Mouse (Mus musculus): ENCODE results near the gene Rorc. TPM values are rescaled to one million over a fixed set of nuclear protein-coding genes. Genes with fewer than 3 reads are reported as not detected.

The Rorc gene
- polyA plus RNA-seq, 1 experiment from 2014 or later: 5.4 TPM

DNA sequence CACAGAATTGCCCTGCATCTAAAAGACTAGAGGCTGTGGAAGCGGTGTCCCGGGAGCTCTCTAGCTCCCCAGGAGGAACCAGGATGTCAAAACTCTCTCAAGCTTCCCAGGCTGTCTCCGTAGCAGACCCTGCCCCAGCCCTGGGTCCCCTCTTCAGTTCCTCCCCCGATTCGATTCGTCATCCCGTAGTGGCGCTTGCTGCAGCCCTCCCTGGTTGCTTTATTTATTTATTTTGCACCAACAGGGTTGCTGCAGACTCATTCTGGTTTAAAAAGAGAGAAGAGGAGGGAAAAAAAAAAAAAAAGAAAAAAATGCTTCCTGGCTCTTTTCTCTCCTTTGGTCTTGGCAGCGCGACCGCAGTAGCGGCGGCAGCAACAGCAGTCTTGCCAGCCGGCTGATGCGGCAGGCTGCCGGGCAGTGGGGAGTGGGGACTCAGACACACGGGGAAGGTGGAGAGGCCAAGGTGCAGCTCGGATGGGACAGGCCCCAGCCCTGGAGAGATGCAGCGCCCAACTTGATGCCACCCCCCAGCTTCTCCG lies 26.4 kb downstream of the Rorc start:
- H3K9me3 ChIP-seq (ENCODE audit: low read length): no peaks in the 10 kb centered on the region
- peaks cover 36% of the 10 kb centered on the region for H3K27me3 ChIP-seq (ENCODE audit: insufficient read depth, low read length)
- H3K9ac ChIP-seq (replicated peaks): no peak overlapping the region
- DNase-seq (no peak), ATAC-seq (no peak)
- H3K27ac ChIP-seq (ENCODE audit: low read depth): no peak overlapping the region
- no peak overlapping the region for H3K4me3 ChIP-seq (ENCODE audit: low read depth, low read length)
- H3K36me3 ChIP-seq (replicated peaks; ENCODE audit: insufficient read depth, low read length): no peaks in the 10 kb centered on the region
- H3K4me2 ChIP-seq (ENCODE audit: low read depth, low read length): peak overlapping the region; percentile 33
- TF ChIP-seq CTCF (IDR thresholded peaks at IDR 0.05; ENCODE audit: low read depth) (no peak), EP300 (IDR thresholded peaks at IDR 0.05; ENCODE audit: low read depth) (no peak)
- 4% methylated on average over 20 of the region's 20 CpGs for WGBS (ENCODE audit: insufficient replicate concordance)
- no peaks in the 10 kb centered on the region for H3K4me1 ChIP-seq (ENCODE audit: insufficient read depth)

DNA sequence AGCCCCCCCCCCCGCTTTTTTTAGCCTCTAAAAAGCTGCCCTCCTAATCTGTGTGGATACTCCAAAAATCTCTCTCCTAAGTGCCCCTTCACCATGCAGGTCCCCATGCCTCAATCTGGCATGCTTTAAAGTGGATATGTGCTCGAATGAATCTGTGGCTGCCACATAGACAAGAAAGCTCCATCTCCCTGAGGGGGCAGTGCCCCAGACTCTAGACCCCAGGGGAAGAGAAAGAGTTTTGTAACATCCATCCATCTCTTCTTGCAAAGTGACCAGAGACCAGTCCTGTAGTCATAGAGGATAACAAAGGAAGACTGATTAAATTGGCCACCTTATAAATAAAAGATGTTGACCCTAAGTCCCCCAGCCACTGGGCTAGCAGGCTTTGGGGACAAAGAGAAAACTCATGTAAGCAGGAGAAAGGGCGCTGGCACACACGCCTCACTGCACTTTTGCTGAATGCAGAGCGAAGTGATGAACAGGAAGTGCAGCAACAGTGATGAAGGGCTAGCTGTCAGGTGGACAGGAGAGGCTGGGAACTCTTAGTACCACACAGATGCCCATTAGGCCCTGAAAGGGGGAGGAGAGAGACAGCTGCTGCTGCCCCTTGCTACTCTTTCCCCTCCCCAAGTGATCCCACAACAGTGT lies 27.2 kb downstream of the Rorc start:
- Histone ChIP-seq H3K9ac (replicated peaks) (no peak overlapping the region), H3K4me3 (ENCODE audit: low read depth, low read length) (no peak overlapping the region), H3K27ac (ENCODE audit: low read depth) (no peak overlapping the region), H3K4me2 (ENCODE audit: low read depth, low read length) (no peak overlapping the region), H3K36me3 (replicated peaks; ENCODE audit: insufficient read depth, low read length) (no peaks in the 10 kb centered on the region), H3K27me3 (ENCODE audit: insufficient read depth, low read length) (peaks cover 36% of the 10 kb centered on the region), H3K9me3 (ENCODE audit: low read length) (no peaks in the 10 kb centered on the region), H3K4me1 (ENCODE audit: insufficient read depth) (no peaks in the 10 kb centered on the region)
- TF ChIP-seq CTCF (IDR thresholded peaks at IDR 0.05; ENCODE audit: low read depth) (no peak), EP300 (IDR thresholded peaks at IDR 0.05; ENCODE audit: low read depth) (no peak)
- ATAC-seq: no peak
- whole genome bisulfite sequencing (ENCODE audit: insufficient replicate concordance): 43% methylated on average over 5 of the region's 5 CpGs
- DNase-seq: no peak

DNA sequence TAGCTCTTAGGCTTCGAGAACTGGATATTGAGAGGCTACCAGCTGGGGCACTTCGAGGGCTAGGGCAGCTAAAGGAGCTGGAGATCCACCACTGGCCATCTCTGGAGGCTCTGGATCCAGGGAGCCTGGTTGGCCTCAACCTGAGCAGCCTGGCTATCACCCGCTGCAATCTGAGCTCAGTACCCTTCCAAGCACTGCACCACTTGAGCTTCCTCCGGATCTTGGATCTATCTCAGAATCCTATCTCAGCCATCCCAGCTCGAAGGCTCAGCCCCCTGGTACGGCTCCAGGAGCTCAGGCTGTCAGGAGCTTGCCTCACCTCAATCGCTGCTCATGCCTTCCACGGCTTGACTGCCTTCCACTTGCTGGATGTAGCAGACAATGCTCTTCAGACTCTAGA lies 29.9 kb downstream of the Rorc start:
- Histone ChIP-seq H3K4me3 (ENCODE audit: low read depth, low read length) (no peak overlapping the region), H3K27ac (ENCODE audit: low read depth) (no peak overlapping the region), H3K27me3 (ENCODE audit: insufficient read depth, low read length) (peaks cover 36% of the 10 kb centered on the region), H3K36me3 (replicated peaks; ENCODE audit: insufficient read depth, low read length) (no peaks in the 10 kb centered on the region), H3K9me3 (ENCODE audit: low read length) (no peaks in the 10 kb centered on the region), H3K9ac (replicated peaks) (no peak overlapping the region), H3K4me1 (ENCODE audit: insufficient read depth) (no peaks in the 10 kb centered on the region), H3K4me2 (ENCODE audit: low read depth, low read length) (no peak overlapping the region)
- ATAC-seq (no peak), DNase-seq (no peak)
- WGBS (ENCODE audit: insufficient replicate concordance): 65% methylated on average over 8 of the region's 8 CpGs
- TF ChIP-seq EP300 (IDR thresholded peaks at IDR 0.05; ENCODE audit: low read depth): no peak
- no peak for TF ChIP-seq CTCF (IDR thresholded peaks at IDR 0.05; ENCODE audit: low read depth)

DNA sequence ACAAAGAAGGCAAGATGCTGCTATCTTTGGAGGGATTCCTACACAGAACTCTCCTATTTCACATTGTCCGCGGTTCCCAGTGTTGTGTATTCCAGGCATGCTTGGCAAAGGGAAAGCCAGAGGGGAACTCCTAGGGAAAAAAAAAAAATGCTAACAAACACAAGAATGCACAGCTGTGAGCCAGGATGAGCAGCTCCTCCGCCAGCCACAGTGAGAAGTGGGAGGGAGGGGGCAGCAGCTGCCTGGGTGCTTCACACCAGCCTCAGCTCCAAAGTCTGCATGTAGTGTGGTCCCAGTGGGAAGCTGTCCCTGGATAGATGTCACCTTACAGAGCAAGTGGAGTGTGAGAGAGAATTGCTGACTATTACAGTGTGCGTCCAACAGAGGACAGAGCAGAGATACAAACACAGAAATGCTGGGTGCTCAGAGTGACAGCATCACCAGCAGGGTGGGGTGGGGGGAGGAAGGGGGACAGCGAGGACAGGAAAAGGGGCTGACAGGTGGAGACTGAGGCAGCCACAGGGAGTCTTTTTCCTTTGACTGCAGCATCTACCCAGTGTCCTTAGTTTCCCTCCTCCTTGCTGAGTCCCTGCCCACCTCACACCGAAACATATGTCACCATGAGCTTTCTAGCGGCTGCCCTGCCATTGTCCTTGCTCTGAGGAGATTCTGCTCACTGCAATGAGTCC lies 31.9 kb downstream of the Rorc start:
- ATAC-seq: no peak
- no peaks in the 10 kb centered on the region for H3K36me3 ChIP-seq (replicated peaks; ENCODE audit: insufficient read depth, low read length)

DNA sequence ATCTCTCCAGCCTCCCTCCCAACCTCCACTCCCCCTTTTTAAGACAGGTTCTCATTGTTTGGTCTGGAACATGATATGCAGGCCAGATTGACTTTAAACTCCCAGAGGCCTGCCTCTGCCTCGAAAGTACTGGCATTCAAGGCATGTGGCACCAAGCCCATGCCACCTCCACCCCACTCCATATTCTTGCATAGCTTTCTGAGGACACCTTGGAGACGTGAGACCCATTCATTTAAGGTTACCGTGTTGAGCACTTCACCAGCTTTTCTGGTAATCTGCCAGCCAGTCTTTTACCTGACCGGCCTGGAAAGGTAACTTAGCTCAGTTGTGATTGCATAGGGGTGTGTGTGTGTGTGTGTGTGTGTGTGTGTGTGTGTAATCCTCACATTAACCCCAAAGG lies 33.0 kb downstream of the Rorc start:
- Histone ChIP-seq H3K36me3 (replicated peaks; ENCODE audit: insufficient read depth, low read length) (no peaks in the 10 kb centered on the region), H3K4me1 (ENCODE audit: insufficient read depth) (no peaks in the 10 kb centered on the region), H3K9me3 (ENCODE audit: low read length) (no peaks in the 10 kb centered on the region), H3K4me2 (ENCODE audit: low read depth, low read length) (no peak overlapping the region), H3K27me3 (ENCODE audit: insufficient read depth, low read length) (peaks cover 11% of the 10 kb centered on the region; the same call in 1 of the 2 replicates), H3K9ac (replicated peaks) (no peak overlapping the region), H3K27ac (ENCODE audit: low read depth) (no peak overlapping the region), H3K4me3 (ENCODE audit: low read depth, low read length) (no peak overlapping the region)
- ATAC-seq (no peak), DNase-seq (no peak)
- 61% methylated on average over 4 of the region's 4 CpGs for WGBS (ENCODE audit: insufficient replicate concordance)
- TF ChIP-seq EP300 (IDR thresholded peaks at IDR 0.05; ENCODE audit: low read depth) (no peak), CTCF (IDR thresholded peaks at IDR 0.05; ENCODE audit: low read depth) (no peak)

More for the DNA sequence above, 31.9 kb downstream of the Rorc start:
- H3K27me3 ChIP-seq (ENCODE audit: insufficient read depth, low read length): peaks cover 22% of the 10 kb centered on the region; the same call in 1 of the 2 replicates
- TF ChIP-seq CTCF (IDR thresholded peaks at IDR 0.05; ENCODE audit: low read depth) (no peak), EP300 (IDR thresholded peaks at IDR 0.05; ENCODE audit: low read depth) (no peak)
- no peaks in the 10 kb centered on the region for H3K4me1 ChIP-seq (ENCODE audit: insufficient read depth)
- no peaks in the 10 kb centered on the region for H3K9me3 ChIP-seq (ENCODE audit: low read length)
- H3K9ac ChIP-seq (replicated peaks): no peak overlapping the region
- H3K27ac ChIP-seq (ENCODE audit: low read depth): no peak overlapping the region
- WGBS (ENCODE audit: insufficient replicate concordance): 34% methylated on average over 7 of the region's 7 CpGs
- H3K4me3 ChIP-seq (ENCODE audit: low read depth, low read length): no peak overlapping the region
- no peak for DNase-seq
- H3K4me2 ChIP-seq (ENCODE audit: low read depth, low read length): no peak overlapping the region

DNA sequence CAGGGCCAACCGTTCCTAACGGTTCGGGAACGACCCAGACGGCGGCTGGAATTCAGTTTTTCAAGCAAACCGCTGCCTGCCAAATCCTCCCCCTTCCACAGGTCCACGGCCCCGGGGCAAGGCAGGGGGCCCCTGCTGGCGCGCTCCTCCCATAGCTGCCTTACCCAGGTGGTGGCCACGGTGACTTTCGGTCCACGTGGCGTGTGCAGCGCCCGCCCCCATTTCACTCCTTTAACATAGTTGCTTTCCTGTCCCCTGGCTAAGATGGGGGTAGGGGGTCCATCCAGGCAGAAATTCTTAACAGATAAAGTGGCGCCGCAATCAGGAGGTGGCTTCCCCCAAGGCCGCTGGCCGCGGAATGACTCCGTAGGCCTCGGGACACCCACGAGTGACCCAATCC lies 39.9 kb downstream of the Rorc start:
- ATAC-seq (peak; percentile 43), DNase-seq (no peak)
- peak overlapping the region; percentile 86 for H3K4me2 ChIP-seq (ENCODE audit: low read depth, low read length)
- 0 out of 2 replicates have a peak overlapping the region, but pooled peaks have one; percentile 11 for H3K27ac ChIP-seq (ENCODE audit: low read depth)
- H3K4me3 ChIP-seq (ENCODE audit: low read depth, low read length): peak overlapping the region; percentile 53
- H3K9ac ChIP-seq (replicated peaks): peak overlapping the region; percentile 35; the same call in 1 of the 2 replicates
- H3K4me1 ChIP-seq (ENCODE audit: insufficient read depth): peaks cover 12% of the 10 kb centered on the region
- WGBS (ENCODE audit: insufficient replicate concordance): 9% methylated on average over 25 of the region's 25 CpGs
- no peaks in the 10 kb centered on the region for H3K36me3 ChIP-seq (replicated peaks; ENCODE audit: insufficient read depth, low read length)
- no peaks in the 10 kb centered on the region for H3K27me3 ChIP-seq (ENCODE audit: insufficient read depth, low read length)
- no peaks in the 10 kb centered on the region for H3K9me3 ChIP-seq (ENCODE audit: low read length)
- no peak for TF ChIP-seq CTCF (IDR thresholded peaks at IDR 0.05; ENCODE audit: low read depth)
- no peak for TF ChIP-seq EP300 (IDR thresholded peaks at IDR 0.05; ENCODE audit: low read depth)

Measured in liver, postnatal 0 days (tissue).